Mouse (Mus musculus) stomach, embryonic 14.5 days (tissue): Measurements from ENCODE around the gene Naxd. TPM values are rescaled to one million over a fixed set of nuclear protein-coding genes. Genes with fewer than 3 reads are reported as not detected.

ENCODE experiments used
- ATAC-seq: fragments of 200-750 bp; cut with Nextera tagmentation; 2 replicates; pipeline ENCODE4 v1.8.0; 2017; ENCODE audit warnings: low read depth, moderate TSS enrichment; ENCODE audit not compliant: insufficient number of reproducible peaks, insufficient read depth, low FRiP score
- H3K27ac ChIP-seq: fragments of 300-500 bp; sonication (generic); 2 replicates; pipeline ENCODE4 v1.5.1; 2014; ENCODE audit warnings: mild to moderate bottlenecking, low read length, moderate library complexity, mixed read lengths
- H3K27me3 ChIP-seq: fragments of 300-500 bp; sonication (generic); 2 replicates; pipeline ENCODE4 v1.6.1; 2014; ENCODE audit warnings: low read length, control low read depth, mixed read lengths; ENCODE audit not compliant: control insufficient read depth, insufficient read depth
- H3K36me3 ChIP-seq: fragments of 300-500 bp; sonication (generic); 2 replicates; pipeline ENCODE4 v1.6.1; 2014; ENCODE audit warnings: mild to moderate bottlenecking, control low read depth, low read length, moderate library complexity, mixed read lengths; ENCODE audit not compliant: control insufficient read depth, insufficient read depth
- H3K4me1 ChIP-seq: fragments of 300-500 bp; sonication (generic); 2 replicates; pipeline ENCODE4 v1.6.1; 2014; ENCODE audit warnings: low read length, control low read depth, mixed read lengths; ENCODE audit not compliant: control insufficient read depth, insufficient read depth
- H3K4me2 ChIP-seq: fragments of 300-500 bp; sonication (generic); replicated peaks from 2 replicates; pipeline ENCODE4 v1.6.1; 2014; ENCODE audit warnings: low read depth, low read length, control low read depth
- H3K4me3 ChIP-seq: fragments of 300-500 bp; sonication (generic); 2 replicates; pipeline ENCODE4 v1.5.1; 2014; ENCODE audit warnings: low read depth, low read length, control low read depth
- H3K9ac ChIP-seq: fragments of 300-500 bp; sonication (generic); replicated peaks from 2 replicates; pipeline ENCODE4 v1.6.1; 2014; ENCODE audit warnings: low read depth, mild to moderate bottlenecking, control low read depth, low read length, moderate library complexity, mixed read lengths
- H3K9me3 ChIP-seq: fragments of 300-500 bp; sonication (generic); 2 replicates; pipeline ENCODE4 v1.6.1; 2016; ENCODE audit warnings: low read depth, low read length, control low read depth; ENCODE audit not compliant: control insufficient read depth
- WGBS: fragments of 180-500 bp; shearing (Covaris S2); extraction: QIAGEN DNeasy Blood & Tissue Kit; methylation state at CpG from one replicate; pipeline ENCODE4 v1.1.7; 2014; 5-methylcytosine and 5-hydroxymethylcytosine counted together
- polyA plus RNA-seq: library from polyadenylated mRNA; unstranded; fragments of >200 nt; fragmentation: Nextera tagmentation; extraction: Ambion mirVana; gene quantifications from 2 replicates; pipeline ENCODE4 v1.2.1, GENCODE M21; 2014

Naxd gene
- polyA plus RNA-seq, 1 experiment from 2014 or later, result 133 TPM

DNA sequence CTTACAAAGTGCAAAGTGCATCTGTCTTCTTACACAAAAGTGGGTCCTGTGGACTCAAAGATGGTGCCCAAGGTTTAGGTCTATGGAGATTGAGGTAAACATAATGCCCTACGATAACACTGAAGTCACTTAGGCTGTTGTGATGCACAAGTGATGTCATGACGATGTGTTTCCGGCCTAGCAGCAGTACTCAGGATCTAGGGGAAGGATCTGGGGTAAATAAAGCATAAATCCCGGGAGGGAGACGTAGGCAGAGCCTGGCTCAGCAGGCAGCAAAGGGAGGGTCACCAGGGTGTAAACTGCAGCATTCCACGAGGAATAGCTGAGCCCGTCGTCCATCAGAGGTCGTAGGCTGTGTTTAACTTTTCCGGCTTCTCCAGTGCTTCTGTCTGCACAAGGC lies 11.6 kb downstream of the Naxd start:
- Histone ChIP-seq H3K27ac (no peak overlapping the region), H3K4me2 (no peak overlapping the region), H3K4me3 (no peak overlapping the region), H3K9me3 (no peaks in the 10 kb centered on the region), H3K4me1 (no peaks in the 10 kb centered on the region), H3K9ac (no peak overlapping the region), H3K36me3 (peaks cover 80% of the 10 kb centered on the region), H3K27me3 (no peaks in the 10 kb centered on the region)
- WGBS, result 64% methylated on average over 10 of the region's 10 CpGs
- no peak for ATAC-seq

DNA sequence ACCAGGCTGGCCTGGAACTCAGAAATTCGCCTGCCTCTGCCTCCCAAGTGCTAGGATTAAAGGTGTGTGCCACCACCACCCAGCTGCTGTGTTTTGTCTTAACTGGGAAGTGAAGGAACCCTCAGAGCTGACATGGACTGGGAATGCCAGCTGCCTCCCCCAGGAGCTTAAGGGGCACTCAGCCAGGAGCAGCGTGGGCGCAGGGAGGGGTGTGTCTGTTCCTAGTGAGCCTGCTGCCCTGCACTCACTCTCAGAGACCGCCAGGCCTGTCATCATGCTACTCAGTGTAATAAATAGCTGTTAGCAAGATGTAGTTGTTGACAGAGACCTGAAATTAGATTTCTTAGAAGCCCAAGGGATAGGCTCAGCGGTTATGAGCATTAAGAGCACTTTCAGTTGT lies 13.7 kb downstream of the Naxd start:
- WGBS, result 88% methylated on average over 5 of the region's 5 CpGs
- H3K36me3 ChIP-seq, result peaks cover 76% of the 10 kb centered on the region
- no peak overlapping the region for H3K4me3 ChIP-seq
- no peaks in the 10 kb centered on the region for H3K27me3 ChIP-seq
- no peak overlapping the region for H3K27ac ChIP-seq
- no peaks in the 10 kb centered on the region for H3K9me3 ChIP-seq
- no peak overlapping the region for H3K9ac ChIP-seq
- no peaks in the 10 kb centered on the region for H3K4me1 ChIP-seq
- H3K4me2 ChIP-seq, result no peak overlapping the region
- ATAC-seq, result no peak

DNA sequence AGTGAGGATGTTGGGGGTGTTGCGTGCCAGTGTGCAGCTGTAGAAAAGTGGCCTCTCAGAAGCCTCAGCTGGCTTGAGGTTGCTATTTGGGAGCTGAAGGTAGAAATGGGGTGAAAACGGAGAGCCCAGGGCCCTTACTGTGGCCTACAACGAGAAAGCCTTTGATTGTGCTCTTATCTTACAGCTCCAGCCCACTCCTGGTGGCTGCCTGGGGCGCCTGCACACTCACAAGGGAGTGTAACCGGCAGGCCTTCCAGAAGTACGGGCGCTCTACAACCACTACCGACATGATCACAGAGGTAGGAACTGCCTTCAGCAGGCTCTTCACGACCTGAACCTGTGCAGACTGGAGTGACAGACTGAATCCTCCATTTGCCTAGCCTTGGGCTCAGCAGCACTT lies 15.4 kb downstream of the Naxd start:
- 93% methylated on average over 9 of the region's 9 CpGs for WGBS
- Histone ChIP-seq H3K4me1 (no peaks in the 10 kb centered on the region), H3K27me3 (no peaks in the 10 kb centered on the region), H3K9ac (no peak overlapping the region), H3K27ac (no peak overlapping the region), H3K4me3 (no peak overlapping the region), H3K9me3 (no peaks in the 10 kb centered on the region), H3K4me2 (no peak overlapping the region), H3K36me3 (peaks cover 75% of the 10 kb centered on the region)
- ATAC-seq, result no peak

DNA sequence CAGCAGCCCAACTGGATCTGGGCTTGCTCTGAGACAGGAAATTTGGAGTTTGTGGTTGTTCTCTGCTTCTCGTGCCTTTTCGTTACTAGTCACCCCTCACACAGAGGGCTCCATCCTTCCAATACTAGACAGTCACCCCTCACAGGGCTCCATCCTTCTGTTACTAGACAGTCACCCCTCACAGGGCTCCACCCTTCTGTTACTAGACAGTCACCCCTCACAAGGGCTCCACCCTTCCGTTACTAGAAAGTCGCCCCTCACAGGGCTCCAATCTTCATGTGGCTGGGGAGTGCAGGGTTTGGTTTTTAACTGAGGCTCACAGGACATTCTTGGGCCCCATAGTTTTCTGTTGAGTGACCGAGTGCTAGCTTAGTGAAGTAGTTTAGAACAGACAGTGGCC lies 15.9 kb downstream of the Naxd start:
- Histone ChIP-seq H3K9ac (no peak overlapping the region), H3K4me1 (no peaks in the 10 kb centered on the region), H3K27me3 (no peaks in the 10 kb centered on the region), H3K9me3 (no peaks in the 10 kb centered on the region), H3K27ac (no peak overlapping the region), H3K4me3 (no peak overlapping the region), H3K36me3 (peaks cover 76% of the 10 kb centered on the region), H3K4me2 (no peak overlapping the region)
- WGBS, result 87% methylated on average over 5 of the region's 5 CpGs
- no peak for ATAC-seq

DNA sequence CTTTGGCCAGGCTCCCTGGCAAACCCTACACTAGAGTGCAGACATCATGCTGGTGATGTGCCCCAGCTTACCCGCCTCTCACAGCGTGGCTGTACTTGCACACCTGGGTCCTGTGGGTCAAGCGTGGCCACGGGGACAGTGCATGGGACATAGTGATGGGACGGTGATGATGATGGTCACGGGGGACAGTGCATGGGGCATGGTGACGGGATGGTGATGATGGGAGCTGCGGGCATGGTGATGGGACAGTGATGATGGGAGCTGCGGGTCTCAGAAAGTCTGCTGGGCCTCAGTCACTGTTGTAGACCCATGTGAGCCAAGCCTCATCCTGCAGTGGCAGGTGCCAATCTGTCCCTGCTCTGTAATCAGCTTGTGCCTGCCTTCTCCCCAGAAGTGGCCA lies 19.0 kb downstream of the Naxd start:
- Histone ChIP-seq H3K27me3 (no peaks in the 10 kb centered on the region), H3K9ac (no peak overlapping the region), H3K9me3 (no peaks in the 10 kb centered on the region), H3K36me3 (peaks cover 59% of the 10 kb centered on the region), H3K4me2 (no peak overlapping the region), H3K4me1 (no peaks in the 10 kb centered on the region), H3K4me3 (no peak overlapping the region), H3K27ac (no peak overlapping the region)
- no peak for ATAC-seq
- 98% methylated on average over 9 of the region's 9 CpGs for WGBS

DNA sequence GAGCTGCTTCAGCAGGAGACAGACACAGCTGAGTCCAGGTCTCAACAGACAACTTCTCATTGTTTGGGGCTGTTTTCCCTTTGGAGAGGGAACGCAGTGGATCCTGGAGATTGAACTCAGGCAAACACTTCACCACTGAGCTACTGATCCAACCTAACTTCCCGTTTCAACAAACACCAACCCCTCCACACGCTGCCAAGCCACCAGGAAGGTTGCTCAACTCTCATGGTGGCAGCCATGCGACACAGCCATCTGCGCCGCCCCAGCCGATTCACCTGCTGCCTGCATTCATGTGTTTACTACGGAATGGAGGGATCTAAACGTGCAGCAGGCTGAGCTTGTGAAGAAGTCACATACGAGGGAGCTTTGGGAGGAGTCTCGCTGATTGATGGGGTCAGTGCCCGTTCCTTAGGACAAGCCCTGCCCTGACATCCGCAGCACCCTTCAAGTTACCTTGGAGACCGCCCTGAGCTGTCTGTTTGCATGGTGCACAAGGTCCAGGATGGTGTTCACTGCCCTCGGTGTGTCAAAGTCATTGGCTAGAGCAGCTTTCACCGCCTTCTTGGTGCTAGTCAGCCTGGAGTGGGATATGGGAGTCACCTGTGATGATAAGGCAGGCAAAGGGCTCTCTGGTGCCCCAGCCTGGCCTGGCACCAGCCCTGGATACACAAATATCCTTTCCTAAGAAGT lies 20.2 kb downstream of the Naxd start:
- Histone ChIP-seq H3K36me3 (peaks cover 51% of the 10 kb centered on the region), H3K9me3 (no peaks in the 10 kb centered on the region), H3K27ac (no peak overlapping the region), H3K9ac (no peak overlapping the region), H3K4me2 (no peak overlapping the region), H3K4me3 (no peak overlapping the region), H3K27me3 (no peaks in the 10 kb centered on the region), H3K4me1 (no peaks in the 10 kb centered on the region)
- no peak for ATAC-seq
- WGBS, result 76% methylated on average over 16 of the region's 16 CpGs

DNA sequence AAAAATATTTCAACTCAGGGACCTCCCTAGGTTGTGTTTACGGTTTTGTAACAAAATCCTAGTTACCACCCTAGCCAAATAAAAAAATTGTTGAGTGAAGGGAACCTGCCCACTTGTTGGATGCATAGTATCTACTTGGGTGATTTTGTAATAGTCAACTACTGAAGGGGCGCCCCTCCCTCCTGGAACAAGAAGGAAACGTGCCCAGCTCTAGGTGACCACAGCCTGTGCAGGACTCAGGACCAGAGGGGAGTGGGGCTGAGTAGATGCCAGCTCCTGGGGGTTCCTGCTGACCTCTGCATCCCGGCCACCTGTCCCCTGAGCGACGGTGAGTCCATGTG lies 20.7 kb downstream of the Naxd start:
- no peaks in the 10 kb centered on the region for H3K9me3 ChIP-seq
- WGBS, result 89% methylated on average over 6 of the region's 6 CpGs
- no peaks in the 10 kb centered on the region for H3K4me1 ChIP-seq
- H3K36me3 ChIP-seq, result peaks cover 46% of the 10 kb centered on the region
- no peaks in the 10 kb centered on the region for H3K27me3 ChIP-seq
- H3K9ac ChIP-seq, result no peak overlapping the region
- H3K4me3 ChIP-seq, result no peak overlapping the region
- H3K27ac ChIP-seq, result no peak overlapping the region
- no peak for ATAC-seq
- H3K4me2 ChIP-seq, result no peak overlapping the region

DNA sequence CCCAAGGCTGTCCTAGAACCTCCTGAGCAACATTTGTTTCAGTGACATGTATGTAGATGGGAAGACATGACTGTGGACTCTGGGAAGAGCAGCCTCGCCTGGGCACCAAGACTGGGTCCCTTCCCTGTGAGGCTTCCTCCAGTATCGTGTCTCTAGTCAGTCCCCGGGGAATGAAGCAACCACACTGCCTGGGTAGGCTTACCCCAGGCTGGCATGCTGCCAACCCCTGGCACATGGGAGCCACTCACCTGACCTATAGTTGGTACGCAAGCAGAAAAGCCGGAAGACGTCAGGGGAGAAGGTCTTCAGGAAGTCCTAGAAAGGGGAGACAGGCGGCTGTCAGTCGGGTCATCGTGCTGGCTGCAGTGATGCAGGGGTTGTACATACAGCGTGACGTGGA lies 21.4 kb downstream of the Naxd start:
- peaks cover 39% of the 10 kb centered on the region for H3K36me3 ChIP-seq
- no peaks in the 10 kb centered on the region for H3K9me3 ChIP-seq
- WGBS, result 92% methylated on average over 11 of the region's 11 CpGs
- no peak overlapping the region for H3K4me2 ChIP-seq
- H3K9ac ChIP-seq, result no peak overlapping the region
- H3K4me3 ChIP-seq, result no peak overlapping the region
- ATAC-seq, result no peak
- H3K4me1 ChIP-seq, result no peaks in the 10 kb centered on the region
- no peaks in the 10 kb centered on the region for H3K27me3 ChIP-seq
- H3K27ac ChIP-seq, result no peak overlapping the region

DNA sequence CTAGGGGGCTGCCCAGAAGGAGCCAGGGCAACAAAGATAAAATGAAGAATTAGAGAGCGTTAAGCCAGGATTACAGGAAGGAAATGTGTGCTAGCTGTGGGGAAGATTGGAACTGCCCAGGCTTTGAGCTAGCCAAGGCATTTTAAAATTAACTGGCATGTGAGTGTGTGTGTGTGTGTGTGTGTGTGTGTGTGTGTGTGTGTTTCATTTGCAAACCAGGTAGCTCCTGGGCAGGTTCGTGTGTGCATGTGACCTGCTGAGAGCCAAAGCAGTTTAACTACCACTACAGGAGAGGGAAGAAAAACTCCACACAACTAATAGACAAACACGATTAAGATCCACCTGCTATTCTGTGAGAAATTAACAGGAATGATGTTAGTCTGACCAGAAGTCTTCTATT lies 26.0 kb downstream of the Naxd start:
- Histone ChIP-seq H3K4me3 (no peak overlapping the region), H3K9me3 (no peaks in the 10 kb centered on the region), H3K36me3 (peaks cover 5% of the 10 kb centered on the region), H3K27me3 (no peaks in the 10 kb centered on the region), H3K27ac (no peak overlapping the region), H3K4me2 (no peak overlapping the region), H3K9ac (no peak overlapping the region), H3K4me1 (no peaks in the 10 kb centered on the region)
- 91% methylated on average over 3 of the region's 3 CpGs for WGBS
- ATAC-seq, result no peak
